Mouse (Mus musculus): Measurements from ENCODE around the gene Nhs.

DNA sequence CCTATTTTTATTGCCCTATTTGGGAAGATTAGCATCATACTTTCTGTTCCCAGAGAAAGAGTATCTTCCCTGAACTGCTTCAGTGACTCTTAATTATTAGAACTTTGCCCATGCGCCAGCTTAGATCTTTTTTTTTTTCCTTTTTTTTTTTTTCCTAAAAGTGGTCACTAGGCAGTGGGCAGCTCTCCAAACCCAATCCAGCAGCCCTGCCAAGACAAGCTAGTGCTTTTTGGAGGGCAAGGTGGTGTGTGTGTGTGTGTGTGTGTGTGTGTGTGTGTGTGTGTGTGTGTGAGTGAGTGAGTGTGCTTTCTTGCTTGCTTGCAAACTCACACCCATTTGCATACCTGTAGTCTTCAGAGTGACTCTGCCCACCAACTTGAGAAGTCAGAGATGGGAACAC lies 169.4 kb downstream of the Nhs start:
- TF ChIP-seq POLR2A (IDR thresholded peaks at IDR 0.05; ENCODE audit: borderline replicate concordance, extremely low read depth, insufficient read depth, insufficient read length, poor library complexity, severe bottlenecking) (no peak), CTCF (IDR thresholded peaks at IDR 0.05; ENCODE audit: borderline replicate concordance, extremely low read depth, insufficient read depth, insufficient read length) (no peak)
